Mouse (Mus musculus) layer of hippocampus, postnatal 36 days (tissue): Measurements from ENCODE around the gene Slc37a1. TPM values are rescaled to one million over a fixed set of nuclear protein-coding genes. Genes with fewer than 3 reads are reported as not detected.
"Not testable (repeated sequence)": the region's sequence is repeated elsewhere in the genome, so short reads cannot be mapped to it uniquely, and the experiment has no call there.

Source experiments
- DNase-seq, 2 experiments: peaks; one replicate each; pipeline ENCODE4 v3.0.0; 2022
- total RNA-seq, 2 experiments: library from RNA; stranded (reverse); gene quantifications; 2 replicates each; pipeline ENCODE4 v1.2.3; 2021

Gene Slc37a1
- total RNA-seq, 2 experiments from 2014 or later = 5.4 to 7.1 TPM

DNA sequence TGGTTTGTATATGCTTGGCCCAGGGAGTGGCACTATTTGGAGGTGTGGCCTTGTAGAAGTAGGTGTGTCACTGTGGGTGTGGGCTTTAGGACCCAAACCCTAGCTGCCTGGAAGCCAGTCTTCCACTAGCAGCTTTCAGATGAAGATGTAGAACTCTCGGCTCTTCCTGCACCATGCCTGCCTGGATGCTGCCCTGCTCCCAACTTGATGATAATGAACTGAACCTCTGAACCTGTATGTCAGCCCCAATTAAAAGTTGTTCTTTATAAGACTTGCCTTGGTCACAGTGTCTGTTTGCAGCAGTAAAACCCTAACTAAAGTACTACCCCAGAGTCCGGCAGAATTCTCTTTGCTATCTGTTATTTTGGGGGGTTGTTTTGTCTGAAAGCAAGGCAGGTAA lies 16.8 kb upstream of the Slc37a1 start:
- no peak for DNase-seq

DNA sequence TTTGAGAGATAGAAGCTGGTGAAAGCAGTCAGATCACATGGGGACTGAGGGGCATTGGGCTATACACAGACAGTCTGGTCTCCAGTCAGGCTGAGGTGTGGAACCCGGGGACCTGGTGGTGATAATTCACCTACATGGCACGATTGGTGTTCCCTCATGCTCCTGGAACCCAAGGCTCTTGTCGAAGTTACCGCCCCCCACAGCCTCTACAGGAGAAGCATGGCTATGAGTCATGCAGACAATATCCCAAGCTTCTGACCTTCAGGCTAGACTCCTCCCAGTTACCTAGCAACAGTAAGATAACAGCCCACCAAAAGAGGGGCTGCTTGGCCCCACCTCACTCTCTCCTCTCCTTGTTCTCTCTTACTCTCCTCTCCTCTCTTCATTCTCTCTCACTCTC lies 16.3 kb upstream of the Slc37a1 start:
- no peak for DNase-seq

DNA sequence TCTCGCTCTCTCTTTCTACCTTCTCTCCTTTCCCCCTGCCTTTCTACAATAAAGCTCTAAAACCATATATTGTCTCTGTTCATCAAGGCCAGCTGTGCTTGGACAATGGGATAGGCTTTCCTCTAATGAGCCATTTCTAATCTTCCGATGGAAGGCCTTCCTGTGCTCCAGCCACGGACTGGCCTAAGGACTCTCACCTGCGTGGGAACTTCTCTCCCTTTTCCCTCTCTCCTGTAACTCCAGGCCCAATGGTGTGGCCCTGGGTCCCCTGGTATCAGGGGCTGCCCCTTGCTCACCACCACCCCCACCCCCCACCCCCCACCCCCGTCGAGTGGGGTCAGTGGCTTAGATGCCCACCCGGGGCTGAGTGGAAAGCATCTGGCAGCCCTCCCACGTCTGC lies 15.9 kb upstream of the Slc37a1 start:
- DNase-seq = not testable (repeated sequence)

DNA sequence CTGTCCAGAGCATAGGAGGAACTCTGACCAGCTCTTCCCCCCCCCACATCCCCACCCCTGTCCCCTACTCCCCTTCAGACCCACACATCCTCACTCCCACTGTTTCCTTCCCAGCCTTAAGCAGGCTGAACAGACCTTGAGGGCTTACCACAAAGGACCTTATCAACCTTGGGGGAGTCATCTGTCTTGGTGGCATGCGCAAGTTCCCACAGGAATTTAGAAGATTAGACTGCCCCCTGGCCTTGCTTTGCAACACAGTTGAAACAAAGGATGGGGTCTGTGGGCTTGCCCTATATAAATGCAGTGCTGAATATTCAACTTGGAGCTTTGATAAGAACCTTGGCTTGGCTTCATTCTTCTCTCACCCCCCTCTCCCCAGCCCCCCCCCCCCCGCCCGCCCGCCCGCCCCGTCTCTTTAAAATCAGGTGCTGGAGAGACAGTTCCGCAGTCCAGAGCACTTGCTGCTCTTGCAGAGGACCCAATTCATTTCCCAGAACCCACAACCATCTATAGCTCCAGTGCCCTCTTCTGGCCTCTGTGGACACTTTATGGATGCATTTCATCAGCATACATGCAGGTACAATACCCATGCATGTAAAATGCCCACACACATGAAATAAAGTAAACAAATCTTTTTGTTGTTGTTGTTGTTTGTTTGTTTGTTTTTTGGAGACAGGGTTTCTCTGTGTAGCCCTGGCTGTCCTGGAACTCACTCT lies 15.3 kb upstream of the Slc37a1 start:
- no peak for DNase-seq

DNA sequence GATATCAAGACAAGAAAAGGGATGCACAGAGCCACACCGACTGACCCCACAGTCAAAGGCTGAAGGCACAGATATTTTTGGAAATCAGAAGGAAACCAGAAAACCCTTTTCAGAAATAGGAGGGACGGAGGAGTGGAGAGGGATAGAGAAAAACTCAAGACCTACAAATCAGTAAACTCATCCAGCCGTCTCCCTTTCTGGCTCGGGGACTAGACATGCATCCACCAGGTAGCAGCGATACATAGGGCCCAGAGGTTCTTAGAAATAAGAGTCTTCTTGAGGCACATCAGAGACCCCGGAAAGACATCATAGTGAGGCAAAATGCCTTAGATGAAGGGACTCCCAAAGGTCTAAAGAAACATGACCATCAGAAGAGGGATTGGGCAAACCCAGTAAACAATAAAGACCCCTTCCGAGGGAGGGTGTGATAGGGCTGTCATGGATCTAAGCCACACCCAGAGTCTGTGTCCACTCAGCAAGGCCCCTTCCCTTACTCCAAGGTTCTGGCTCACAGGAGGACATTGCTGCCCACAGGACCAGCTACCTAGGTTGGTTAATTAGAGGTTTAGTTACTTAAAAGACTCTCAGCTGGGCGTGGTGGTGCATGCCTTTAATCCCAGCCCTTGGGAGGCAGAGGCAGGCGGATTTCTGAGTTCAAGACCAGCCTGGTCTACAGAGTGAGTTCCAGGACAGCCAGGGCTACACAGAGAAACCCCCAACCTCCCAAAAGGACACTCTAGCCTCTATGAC lies 14.0 kb upstream of the Slc37a1 start:
- DNase-seq = no peak

DNA sequence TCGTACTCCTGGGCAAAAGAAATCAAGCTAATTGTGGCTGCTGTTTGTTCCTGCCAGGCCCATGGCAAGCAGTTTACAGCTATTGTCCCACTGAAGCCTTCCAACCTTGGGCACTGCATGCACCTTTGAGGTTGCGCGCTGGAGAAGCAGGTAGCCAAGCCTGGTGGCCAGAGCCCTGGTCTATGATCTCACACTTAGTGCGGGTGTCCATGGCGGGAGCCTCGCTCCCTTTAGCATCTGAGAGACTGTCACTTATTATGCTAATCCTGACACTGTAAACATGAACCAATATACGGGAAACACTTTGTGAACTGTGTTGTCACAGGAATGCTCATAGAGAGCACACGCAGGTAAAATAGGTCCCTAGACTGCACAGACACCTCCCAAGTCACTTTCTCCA lies 13.0 kb upstream of the Slc37a1 start:
- no peak for DNase-seq

DNA sequence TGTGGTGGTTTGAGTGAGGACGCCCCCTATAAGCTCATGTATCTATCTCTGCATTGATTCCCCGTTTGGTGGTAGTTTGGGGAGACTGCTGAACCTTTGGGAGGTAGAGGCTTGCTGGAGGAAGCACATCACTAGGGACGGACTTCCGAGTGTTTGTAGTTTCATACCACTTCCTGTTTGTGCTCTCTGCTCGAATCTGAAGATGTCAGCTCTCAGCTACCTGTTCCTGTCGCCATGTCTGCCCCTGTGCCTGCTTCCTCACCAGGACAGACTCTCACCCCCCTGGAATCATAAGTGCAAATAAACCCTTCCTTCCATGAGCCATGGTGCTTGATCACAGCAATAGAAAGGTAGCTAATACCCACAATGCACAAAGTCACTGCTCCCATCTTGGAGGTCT lies 11.4 kb upstream of the Slc37a1 start:
- DNase-seq = no peak

DNA sequence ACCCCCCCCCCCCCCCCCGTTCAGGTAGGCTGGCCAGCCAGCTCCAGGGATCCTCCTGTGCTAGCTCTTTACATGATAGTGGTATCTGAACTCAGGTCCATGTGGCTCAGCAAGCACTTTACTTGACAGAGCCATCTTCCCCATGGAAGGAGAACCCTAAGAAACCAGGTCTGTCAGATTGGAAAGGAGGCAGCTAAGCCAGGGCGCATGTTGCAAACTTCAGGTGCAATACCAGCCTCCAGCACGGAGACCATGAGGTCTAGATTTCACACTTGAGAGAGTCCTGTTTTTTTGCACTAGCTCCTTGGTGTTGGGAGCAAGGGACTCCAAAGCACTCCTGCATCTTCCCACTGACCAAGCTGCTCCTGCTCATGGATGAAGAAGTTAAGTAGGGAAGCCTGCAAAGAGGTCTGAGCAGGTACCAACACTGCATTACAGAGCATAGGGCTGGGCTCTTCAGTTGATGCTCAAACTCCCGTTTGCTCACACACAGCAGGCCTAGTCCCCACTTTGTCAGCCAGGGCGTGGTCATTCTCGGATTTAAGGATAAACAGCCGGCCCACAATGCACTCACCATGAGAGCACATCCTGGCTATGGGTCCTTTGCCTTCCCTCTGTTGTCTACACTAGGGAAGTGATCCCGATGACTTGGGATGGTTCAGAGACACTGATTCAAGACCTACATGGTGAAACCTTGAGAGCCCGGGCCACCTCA lies 10.2 kb upstream of the Slc37a1 start:
- peak; percentile 39 to 47 for DNase-seq

DNA sequence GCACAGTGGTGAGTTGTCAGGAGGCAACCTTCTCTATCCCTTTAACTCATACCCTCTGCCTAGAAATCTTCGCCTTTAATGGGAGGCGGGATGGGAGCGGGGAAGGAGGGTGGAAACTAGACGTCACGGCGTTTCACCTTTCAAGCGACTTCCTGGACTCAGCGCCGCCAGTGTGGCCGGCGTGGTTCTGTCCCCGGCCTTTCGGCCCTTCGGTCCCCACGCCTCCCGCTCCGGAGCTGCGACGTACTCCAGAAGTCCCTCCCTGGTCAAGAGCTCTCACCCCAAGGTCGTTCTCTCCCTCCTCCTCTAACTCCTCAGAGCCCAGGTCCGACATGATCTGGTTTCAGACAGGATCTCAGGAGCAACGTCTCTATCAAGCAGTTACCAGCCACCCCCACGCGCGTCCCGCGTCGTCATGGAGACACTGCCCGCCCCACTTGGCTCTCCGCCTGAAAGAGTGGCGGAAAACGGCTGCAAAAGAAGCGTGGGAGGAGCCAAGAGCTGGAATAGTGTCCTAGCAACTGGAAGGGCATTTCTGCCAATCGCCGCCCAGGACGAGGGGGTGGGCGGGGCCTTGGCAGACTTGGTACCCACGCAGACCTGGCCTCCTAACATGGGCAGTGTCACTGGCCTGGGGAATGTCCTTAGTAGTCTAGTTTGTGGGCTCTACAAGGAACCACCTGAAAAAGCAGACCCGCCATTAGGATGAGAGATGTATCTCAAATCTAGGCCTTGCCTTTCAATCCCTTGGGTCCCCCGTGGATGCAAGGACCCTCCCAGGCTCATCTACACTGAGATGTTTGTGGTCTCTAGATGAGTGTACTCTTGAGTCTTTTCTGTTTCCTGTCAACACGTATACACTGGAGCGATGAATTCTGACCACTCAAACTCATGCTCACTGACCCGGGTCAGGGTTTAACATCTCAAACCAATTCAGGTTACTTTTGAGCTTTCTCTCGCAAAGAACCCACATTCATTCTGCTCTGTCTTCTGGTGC lies 9.4 kb upstream of the Slc37a1 start, which contains the start of gene Rsph1:
Gene Rsph1, minus strand, starts transcription at position 462 of the 997 bp plus-strand sequence.
- peak; percentile 100 for DNase-seq

DNA sequence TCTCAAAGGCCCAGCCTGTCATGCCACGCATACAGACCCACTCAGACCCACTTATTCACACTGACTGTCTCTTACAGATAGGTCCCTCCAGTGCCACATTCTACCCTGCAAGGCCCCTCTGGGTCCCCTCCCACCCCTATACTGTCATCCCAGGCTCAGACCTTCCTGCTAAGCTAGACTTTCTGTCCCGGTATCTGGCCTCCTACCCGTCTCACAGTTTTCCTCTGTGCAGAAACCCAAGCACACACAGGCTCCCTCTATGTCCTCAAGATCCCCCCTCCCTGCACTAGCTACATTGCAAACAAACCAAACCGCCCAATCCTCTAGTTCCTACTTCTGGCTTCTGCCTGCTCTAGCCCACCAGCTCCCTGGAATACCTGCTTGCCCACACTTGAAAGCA lies 8.7 kb upstream of the Slc37a1 start:
- DNase-seq = no peak

DNA sequence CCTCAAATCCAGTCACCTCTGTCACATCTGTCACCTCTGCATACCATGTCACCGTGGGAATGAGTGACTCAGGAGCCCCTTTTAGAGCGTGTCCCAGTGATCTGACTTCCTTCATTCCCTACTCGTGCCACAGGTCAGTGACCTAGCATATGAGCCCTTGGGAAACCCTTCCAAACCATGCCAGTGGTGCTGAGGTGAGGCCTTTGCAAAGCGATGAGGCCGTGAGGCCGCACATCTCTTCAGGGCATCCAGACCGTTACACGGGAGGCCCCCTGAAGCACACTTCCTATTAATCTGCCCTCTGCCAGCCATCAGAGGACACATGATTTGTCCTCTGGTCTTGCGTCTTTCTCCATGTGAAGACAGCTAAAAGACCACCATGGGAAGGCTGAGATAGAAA lies 7.1 kb upstream of the Slc37a1 start:
- DNase-seq = no peak

DNA sequence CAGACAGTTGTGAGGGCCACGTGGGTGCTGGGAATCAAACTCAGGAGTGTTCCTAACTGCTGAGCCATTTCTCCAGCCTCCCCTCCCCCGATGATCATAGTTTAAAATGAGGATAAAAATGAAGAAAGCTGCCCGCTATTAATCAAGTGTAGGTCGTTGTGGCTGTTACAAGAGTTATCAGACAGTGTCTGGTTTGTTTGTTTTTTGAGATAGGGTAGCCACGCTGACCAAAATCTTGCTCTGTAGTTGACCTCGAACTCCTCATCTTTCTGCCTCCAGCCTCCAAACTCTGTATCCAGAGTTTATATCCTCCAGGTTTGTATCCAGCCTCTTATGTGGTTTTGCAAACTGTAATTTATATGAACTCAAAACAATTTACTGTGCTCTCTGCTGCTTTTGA lies 6.3 kb upstream of the Slc37a1 start:
- DNase-seq = no peak

DNA sequence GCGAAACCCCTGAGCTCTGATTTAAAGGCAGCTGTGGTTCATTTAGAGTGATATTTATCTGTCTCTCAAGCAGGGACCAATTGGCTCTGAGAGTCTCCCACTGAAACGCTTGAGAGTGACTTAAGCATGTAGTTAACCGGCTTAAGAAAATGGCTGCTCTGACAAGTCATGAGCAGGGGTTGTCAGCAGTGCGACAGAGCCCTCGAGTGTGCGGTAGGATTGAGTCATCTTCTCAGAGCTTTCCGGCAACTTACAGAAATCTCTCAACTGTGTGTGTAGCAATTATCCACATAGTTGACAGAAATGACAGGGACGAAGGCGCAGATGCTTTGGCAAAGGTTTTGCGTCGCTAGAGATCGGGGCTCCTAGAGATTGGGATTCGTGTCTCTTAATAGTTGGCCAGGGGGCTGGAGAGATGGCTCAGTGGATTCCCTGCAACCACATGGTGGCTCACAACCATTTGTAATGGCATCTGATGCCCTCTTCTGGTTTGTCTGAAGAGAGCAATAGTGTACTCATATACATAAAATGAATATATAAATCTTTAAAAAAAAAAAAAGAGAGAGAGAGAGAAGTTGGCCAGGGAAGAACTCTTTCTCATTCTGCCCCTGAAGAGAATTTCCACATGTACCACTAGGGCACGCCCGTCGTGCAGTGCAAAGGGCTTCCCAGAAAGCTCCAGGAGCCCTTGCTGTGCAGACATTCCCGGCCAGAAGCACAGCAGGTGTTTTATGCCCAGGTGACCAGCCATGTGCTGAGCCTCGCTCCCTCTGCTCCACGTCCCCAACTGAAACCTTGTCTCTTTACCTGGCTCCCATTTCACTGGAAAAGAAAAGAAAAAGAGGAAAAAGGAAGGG lies 4.5 kb upstream of the Slc37a1 start:
- DNase-seq = no peak

DNA sequence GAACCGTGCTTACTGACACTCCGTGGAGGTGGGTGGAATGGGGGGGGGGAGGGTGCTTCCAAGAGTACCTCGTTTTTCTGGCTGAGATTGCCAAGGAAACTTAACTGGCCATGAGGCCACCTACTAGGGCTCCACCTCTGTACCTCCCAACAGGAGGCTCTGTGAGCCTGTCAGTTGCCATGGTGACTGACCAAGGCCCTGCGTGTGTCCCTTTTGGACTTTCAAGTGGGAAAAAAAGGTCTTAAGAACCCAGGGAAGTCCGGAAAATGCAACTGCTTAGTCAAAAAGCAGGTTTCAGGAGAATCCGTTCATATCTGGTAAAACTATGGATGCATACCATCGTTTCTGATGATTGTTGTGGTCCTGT lies 3.9 kb upstream of the Slc37a1 start:
- no peak for DNase-seq

DNA sequence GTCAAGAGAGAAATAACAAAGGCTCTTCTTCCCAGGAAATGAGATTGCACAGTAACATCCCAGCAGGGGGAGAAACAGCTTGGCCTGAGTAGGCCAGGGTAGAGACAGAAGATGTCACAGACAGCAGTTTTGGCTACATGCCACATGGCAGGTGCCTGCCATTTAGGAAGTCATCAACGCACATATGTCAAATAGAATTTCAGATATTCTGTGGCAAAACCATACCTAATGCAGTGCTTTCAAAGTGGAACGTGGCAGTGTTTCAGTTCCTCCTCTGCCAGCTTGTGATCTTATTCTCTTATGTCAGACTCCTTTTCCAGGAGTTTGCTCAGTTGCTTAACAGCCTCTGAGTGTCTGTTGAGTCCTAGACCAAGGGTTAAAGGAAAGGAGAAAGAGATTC lies 725 bp upstream of the Slc37a1 start:
- no peak for DNase-seq

DNA sequence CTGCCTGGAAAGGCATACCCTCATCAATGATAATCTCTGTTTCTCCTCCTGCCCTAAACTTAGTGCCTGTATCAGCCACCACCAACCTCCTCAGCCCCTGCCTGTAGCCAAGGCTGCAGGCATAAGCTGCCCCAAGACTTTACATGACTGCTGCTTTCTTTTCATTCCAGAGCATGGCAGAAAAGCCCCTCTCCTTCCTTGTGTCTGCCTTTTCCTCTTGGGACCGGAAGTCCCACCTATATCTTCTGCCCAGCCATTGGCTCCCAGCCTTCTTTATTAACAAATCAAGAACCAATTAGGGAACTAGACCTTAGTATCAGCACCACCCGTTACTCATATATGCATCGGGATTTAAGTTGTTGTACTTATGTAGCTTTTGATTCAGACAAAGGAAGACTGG lies 624 bp downstream of the Slc37a1 start:
- no peak for DNase-seq

DNA sequence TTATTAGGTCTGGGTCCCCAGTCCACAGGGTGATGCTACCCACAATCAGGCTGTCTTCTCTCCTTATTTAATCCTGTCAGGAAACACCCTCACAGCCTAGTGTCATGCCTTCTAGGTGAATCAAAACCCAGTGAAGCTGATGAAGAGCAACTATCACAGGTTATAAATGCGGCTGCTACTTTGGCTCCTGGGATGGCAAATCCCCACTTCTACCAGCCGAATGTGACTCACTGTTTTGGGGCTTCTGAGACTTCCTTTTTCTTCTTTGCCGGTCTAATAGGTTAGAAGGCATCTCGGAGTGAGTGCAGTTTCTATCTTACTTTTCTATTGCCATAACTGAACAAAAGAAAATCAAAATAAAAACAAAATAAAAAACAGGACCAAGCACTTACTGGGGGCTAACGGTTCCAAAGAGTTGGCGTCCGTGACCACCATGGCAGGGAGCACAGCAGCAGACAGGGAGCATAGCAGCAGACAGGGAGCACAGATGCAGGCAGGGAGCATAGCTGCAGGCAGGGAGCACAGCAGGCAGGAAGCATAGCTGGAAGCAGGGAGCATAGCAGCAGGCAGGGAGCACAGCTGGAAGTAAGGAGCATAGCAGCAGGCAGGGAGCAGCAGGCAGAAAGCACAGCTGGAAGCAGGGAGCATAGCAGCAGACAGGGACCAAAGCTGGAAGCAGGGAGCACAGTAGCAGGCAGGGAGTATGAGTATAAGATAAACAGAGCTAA lies 2.6 kb downstream of the Slc37a1 start:
- no peak for DNase-seq

DNA sequence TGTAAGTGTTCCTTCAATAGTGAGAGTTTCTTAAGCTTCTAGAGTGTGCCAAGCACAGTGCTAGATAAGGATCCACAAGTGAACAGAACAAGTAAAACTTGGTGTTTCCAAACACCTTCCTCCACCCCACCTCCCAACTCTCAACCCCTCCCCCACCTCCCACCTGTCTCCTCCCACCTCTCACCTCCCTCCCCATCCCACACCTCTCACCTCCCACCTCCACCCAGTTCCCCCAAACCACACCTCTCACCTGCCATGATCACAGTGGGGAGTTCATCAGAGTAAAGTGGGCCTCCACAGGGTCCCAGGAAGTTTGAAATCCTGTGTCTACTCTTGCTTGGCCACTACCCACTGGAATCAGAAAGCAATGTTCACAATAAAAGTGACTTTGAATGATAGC lies 3.7 kb downstream of the Slc37a1 start:
- DNase-seq = no peak

DNA sequence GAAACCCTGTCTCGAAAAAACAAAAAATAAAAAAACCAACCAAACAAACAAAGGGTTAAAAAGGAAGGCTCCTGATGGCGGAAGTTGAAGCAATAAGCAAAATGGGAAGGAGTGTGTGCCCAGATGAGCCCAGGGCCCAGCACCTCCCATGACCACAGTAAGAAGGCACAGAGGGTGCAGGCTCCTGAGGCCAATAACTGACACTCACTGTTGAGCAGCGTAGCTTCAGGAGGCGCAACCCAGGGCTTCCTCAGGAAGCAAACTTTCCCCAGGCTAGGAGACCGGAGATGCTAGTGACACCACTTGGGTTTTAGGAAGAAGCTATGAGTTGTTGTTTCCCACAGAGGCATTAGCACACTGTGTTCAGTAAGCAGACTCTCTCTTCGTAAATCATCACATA lies 4.3 kb downstream of the Slc37a1 start:
- no peak for DNase-seq

DNA sequence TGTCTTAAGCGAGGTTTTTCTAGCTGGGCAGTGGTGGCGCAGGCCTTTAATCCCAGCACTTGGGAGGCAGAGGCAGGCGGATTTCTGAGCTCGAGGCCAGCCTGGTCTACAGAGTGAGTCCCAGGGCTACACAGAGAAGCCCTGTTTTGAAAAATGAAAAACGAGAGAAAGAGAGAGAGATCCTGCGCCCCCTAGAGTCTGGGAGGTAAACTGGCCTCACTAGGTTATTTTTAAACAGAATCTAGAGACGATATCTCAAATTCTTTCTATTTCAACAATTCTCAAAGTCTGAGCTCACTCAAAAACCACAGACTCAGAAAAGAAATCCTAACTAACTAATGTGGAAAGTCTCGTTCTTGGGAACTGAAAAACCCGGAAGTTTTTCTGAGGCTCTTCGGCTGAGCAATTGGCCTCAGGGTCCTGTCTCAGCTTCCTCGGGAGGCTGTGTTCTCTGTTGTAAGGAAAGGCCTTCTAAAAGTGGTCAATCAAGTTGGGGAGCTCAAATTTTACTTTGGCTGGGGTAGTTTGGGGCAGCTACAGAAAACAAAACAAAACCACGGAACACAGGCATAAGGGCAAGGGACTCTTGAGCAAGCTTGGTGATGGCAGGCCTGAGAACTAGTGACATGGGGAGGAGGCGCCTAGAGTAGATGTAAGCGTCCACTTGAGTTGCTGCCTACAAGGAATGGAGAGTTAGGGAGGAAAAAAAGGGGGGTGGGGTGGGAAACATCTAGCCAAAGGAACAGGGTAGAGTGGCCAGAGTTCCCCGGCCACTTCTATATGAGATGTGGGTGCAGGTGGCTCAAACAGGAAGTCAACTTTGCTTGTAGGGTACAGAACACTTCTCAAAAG lies 8.0 kb downstream of the Slc37a1 start:
- no peak for DNase-seq
